Mouse (Mus musculus): Measurements from ENCODE around the gene Sycp1.

DNA sequence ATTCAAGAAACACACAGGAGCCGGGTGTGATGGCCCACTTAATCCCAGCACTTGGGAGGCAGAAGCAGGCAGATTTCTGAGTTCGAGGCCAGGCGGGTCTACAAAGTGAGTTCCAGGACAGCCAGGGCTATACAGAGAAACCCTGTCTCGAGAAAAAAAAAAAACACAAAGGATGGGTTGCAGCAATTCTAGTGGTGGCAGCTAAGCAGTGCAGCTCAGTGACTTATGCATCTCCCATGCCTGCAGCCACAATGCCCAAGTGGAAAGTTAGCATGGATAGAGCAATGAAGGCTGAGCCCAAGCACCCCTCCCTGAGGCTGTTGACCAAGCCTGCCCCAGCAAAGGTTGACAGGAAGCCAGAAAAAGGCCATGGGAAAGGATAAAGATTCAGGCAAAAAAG, 55.4 kb downstream of the Sycp1 start:
- TF ChIP-seq CTCF (IDR thresholded peaks at IDR 0.05) (no peak), POLR2A (IDR thresholded peaks at IDR 0.05; ENCODE audit: insufficient read depth, low read depth, low read length) (no peak)

Data from heart, adult 2 months (tissue).